ENCODE assay signal across 8 mouse cellular contexts in the genomic region with DNA sequence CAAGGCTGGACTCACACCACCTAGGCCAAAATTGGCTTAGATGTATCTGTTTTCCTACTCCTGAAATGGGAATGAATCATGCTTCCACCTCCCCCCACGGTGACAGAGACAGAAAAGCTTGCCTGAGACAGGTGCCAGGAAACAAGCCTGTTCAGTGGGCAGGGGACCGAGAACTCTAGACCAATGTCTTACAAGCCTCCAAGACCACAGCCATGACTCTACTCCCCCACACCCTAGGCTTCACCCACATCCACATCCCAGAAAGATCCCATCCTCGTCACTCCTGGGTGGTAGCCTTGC. TPM values are rescaled to one million over a fixed set of nuclear protein-coding genes. Genes with fewer than 3 reads are reported as not detected.
DNase-seq lines count a peak whose midpoint lies in the region; ATAC-seq lines count a peak whose summit lies in the region.

No protein-coding gene starts in this region.

- peak overlapping the region; percentile 33; the same call in 1 of the 2 replicates for H3K9ac ChIP-seq in kidney, embryonic 16.5 days (replicated peaks; ENCODE audit: low read length)
- H3K9ac ChIP-seq in limb, embryonic 15.5 days: no peak overlapping the region

- H3K36me3 ChIP-seq in kidney, embryonic 16.5 days (ENCODE audit: insufficient read depth, low read length): peaks cover 55% of the 10 kb centered on the region
- H3K36me3 ChIP-seq in limb, embryonic 15.5 days: peaks cover 65% of the 10 kb centered on the region

- 0 out of 2 replicates have a peak overlapping the region, but pooled peaks have one; percentile 11 for H3K4me2 ChIP-seq in kidney, embryonic 16.5 days (replicated peaks; ENCODE audit: low read depth, low read length)
- H3K4me2 ChIP-seq in limb, embryonic 15.5 days: peak overlapping the region; percentile 22

- WGBS in kidney, embryonic 16.5 days: 35% methylated on average over 3 of the region's 3 CpGs
- WGBS in limb, embryonic 15.5 days: 55% methylated on average over 3 of the region's 3 CpGs

- no peaks in the 10 kb centered on the region for H3K9me3 ChIP-seq in kidney, embryonic 16.5 days (ENCODE audit: low read length)
- H3K9me3 ChIP-seq in limb, embryonic 15.5 days: no peaks in the 10 kb centered on the region

- H3K27ac ChIP-seq in kidney, embryonic 16.5 days (ENCODE audit: low read length): peak overlapping the region; percentile 92
- H3K27ac ChIP-seq in limb, embryonic 15.5 days: peak overlapping the region; percentile 84

- peak; percentile 3; the same call in 1 of the 2 replicates for ATAC-seq in kidney, embryonic 16.5 days (ENCODE audit: low FRiP score, low TSS enrichment)
- ATAC-seq in limb, embryonic 15.5 days (ENCODE audit: insufficient number of reproducible peaks, low FRiP score, low TSS enrichment, low read depth): no peak

- H3K4me1 ChIP-seq in kidney, embryonic 16.5 days (ENCODE audit: insufficient read depth, low read length): peaks cover 23% of the 10 kb centered on the region
- peaks cover 54% of the 10 kb centered on the region for H3K4me1 ChIP-seq in limb, embryonic 15.5 days

- H3K27me3 ChIP-seq in kidney, embryonic 16.5 days (ENCODE audit: insufficient read depth, low read length): no peaks in the 10 kb centered on the region
- no peaks in the 10 kb centered on the region for H3K27me3 ChIP-seq in limb, embryonic 15.5 days

- no peak overlapping the region for H3K4me3 ChIP-seq in kidney, embryonic 16.5 days (ENCODE audit: low read length)
- H3K4me3 ChIP-seq in limb, embryonic 15.5 days: no peak overlapping the region

- DNase-seq in cerebellum, adult 9-10 months: peak; percentile 41
- no peak for DNase-seq in cerebellum, postnatal 4 days (ENCODE audit: low spot score in 2 of 2)
- DNase-seq in kidney, adult 8-10 months: no peak
- DNase-seq in NIH3T3 (ENCODE audit: low read depth): peak; percentile 69
- no peak for DNase-seq in ovary, postnatal 36 days (ENCODE audit: low spot score)
- DNase-seq in spleen, adult 12 weeks (ENCODE audit: low spot score): no peak

RNA-seq across cellular contexts. Expression of gene Plxna1, which starts 17.0 kb away (rescaled TPM):
- 12.1 and 19.5 TPM in 2 replicates for polyA plus RNA-seq in kidney, embryonic 16.5 days (2015; fragmentation: Nextera tagmentation; extraction: Ambion mirVana)
- polyA plus RNA-seq in limb, embryonic 15.5 days (2015; fragmentation: Nextera tagmentation; extraction: Ambion mirVana): 24.4 and 31.8 TPM in 2 replicates

Comparison
In these comparisons a context has a peak if more than half of its experiments do, and no peak if none do; other contexts are left out.
1. DNase-seq: peak in cerebellum, adult 9-10 months (single experiment) and NIH3T3 (single experiment); none in cerebellum, postnatal 4 days (0 of 2), kidney, adult 8-10 months (0 of 2), ovary, postnatal 36 days (single experiment) and spleen, adult 12 weeks (single experiment).